Mouse (Mus musculus) midbrain, embryonic 15.5 days (tissue): ENCODE data around the gene Nckap1l. TPM values are rescaled to one million over a fixed set of nuclear protein-coding genes. Genes with fewer than 3 reads are reported as not detected.

Experiments
- ATAC-seq: fragments of 200-750 bp; cut with Nextera tagmentation; replicated peaks from 2 replicates; pipeline ENCODE4 v1.8.0; 2017; ENCODE audit warnings: moderate TSS enrichment
- H3K27ac ChIP-seq: fragments of 300-500 bp; sonication (generic); 2 replicates; pipeline ENCODE4 v1.5.1; 2015; ENCODE audit warnings: mild to moderate bottlenecking, inconsistent platforms
- H3K27me3 ChIP-seq: fragments of 300-500 bp; sonication (generic); replicated peaks from 2 replicates; pipeline ENCODE4 v1.6.1; 2015; ENCODE audit warnings: inconsistent platforms
- H3K36me3 ChIP-seq: fragments of 300-500 bp; sonication (generic); replicated peaks from 2 replicates; pipeline ENCODE4 v1.6.1; 2015; ENCODE audit warnings: inconsistent platforms
- H3K4me1 ChIP-seq: fragments of 300-500 bp; sonication (generic); 2 replicates; pipeline ENCODE4 v1.6.1; 2015; ENCODE audit warnings: inconsistent platforms
- H3K4me2 ChIP-seq: fragments of 300-500 bp; sonication (generic); 2 replicates; pipeline ENCODE4 v1.6.1; 2015; ENCODE audit warnings: inconsistent platforms, mild to moderate bottlenecking, moderate library complexity
- H3K4me3 ChIP-seq: fragments of 300-500 bp; sonication (generic); 2 replicates; pipeline ENCODE4 v1.5.1; 2015; ENCODE audit warnings: mild to moderate bottlenecking, inconsistent platforms
- H3K9ac ChIP-seq: fragments of 300-500 bp; sonication (generic); 2 replicates; pipeline ENCODE4 v1.6.1; 2015; ENCODE audit warnings: mild to moderate bottlenecking, inconsistent platforms
- H3K9me3 ChIP-seq: fragments of 300-500 bp; sonication (generic); 2 replicates; pipeline ENCODE4 v1.6.1; 2016; ENCODE audit warnings: inconsistent platforms
- WGBS: fragments of 180-500 bp; shearing (Covaris S2); methylation state at CpG from one replicate; pipeline ENCODE4 v1.1.7; 2015; ENCODE audit warnings: mixed read lengths; 5-methylcytosine and 5-hydroxymethylcytosine counted together
- polyA plus RNA-seq: library from polyadenylated mRNA; unstranded; fragments of >200 nt; fragmentation: Nextera tagmentation; extraction: Ambion mirVana; gene quantifications from 2 replicates; pipeline ENCODE4 v1.2.1, GENCODE M21; 2015

Gene Nckap1l
- polyA plus RNA-seq, 1 experiment from 2014 or later: 1.8 TPM

- Histone ChIP-seq H3K4me3 (peak overlapping the region; percentile 74), H3K4me2 (peak overlapping the region; percentile 84), H3K9ac (peak overlapping the region; percentile 62), H3K27me3 (no peaks in the 10 kb centered on the region), H3K36me3 (no peaks in the 10 kb centered on the region), H3K27ac (peak overlapping the region; percentile 84), H3K4me1 (peaks cover 44% of the 10 kb centered on the region), H3K9me3 (no peaks in the 10 kb centered on the region)
- WGBS: 0% methylated on average over 15 of the region's 15 CpGs
- ATAC-seq: peak; percentile 82
These were observed 49.6 kb downstream of the Nckap1l start for GRCm38 (mm10) chr15:103503251-103503600.

DNA sequence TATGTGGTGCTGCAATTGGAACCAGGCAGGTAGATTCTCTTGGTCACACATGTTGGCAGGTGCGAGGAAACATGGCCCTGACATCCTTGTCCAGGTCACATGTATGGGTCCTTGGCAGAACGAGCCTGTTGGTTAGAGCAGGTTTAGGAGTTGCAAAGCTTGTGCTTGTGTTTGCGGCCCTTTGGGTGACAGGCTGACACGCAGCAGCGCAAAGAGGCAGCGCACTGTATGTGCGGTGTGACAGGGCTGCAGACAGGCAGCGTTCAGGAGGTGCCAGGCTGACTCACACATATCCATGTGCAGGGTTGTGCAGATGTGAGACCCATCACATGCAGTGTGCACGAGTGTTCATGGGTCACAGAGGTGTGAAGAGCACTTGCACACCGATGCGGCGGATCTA is 50.1 kb downstream of the Nckap1l start:
- peak; percentile 72 for ATAC-seq
- Histone ChIP-seq H3K4me2 (peak overlapping the region; percentile 84), H3K9me3 (no peaks in the 10 kb centered on the region), H3K27me3 (no peaks in the 10 kb centered on the region), H3K36me3 (no peaks in the 10 kb centered on the region), H3K4me1 (peaks cover 44% of the 10 kb centered on the region), H3K27ac (peak overlapping the region; percentile 84), H3K4me3 (peak overlapping the region; percentile 74), H3K9ac (peak overlapping the region; percentile 62)
- WGBS: 33% methylated on average over 12 of the region's 12 CpGs

GRCm38 (mm10) chr15:103509317-103509716 is 55.7 kb downstream of the Nckap1l start:
- no peak for ATAC-seq
- 45% methylated on average over 3 of the region's 3 CpGs for WGBS

GRCm38 (mm10) chr15:103511652-103512051 is 58.1 kb downstream of the Nckap1l start:
- no peak for ATAC-seq
- Histone ChIP-seq H3K27ac (no peak overlapping the region), H3K4me1 (peaks cover 63% of the 10 kb centered on the region), H3K27me3 (no peaks in the 10 kb centered on the region), H3K9me3 (no peaks in the 10 kb centered on the region), H3K4me2 (no peak overlapping the region), H3K9ac (no peak overlapping the region), H3K36me3 (no peaks in the 10 kb centered on the region), H3K4me3 (no peak overlapping the region)
- whole genome bisulfite sequencing: 88% methylated on average over 1 of the region's 1 CpGs

More at GRCm38 (mm10) chr15:103509317-103509716, 55.7 kb downstream of the Nckap1l start:
- no peak overlapping the region for H3K9ac ChIP-seq
- peaks cover 57% of the 10 kb centered on the region for H3K4me1 ChIP-seq
- H3K4me2 ChIP-seq: no peak overlapping the region
- H3K36me3 ChIP-seq: no peaks in the 10 kb centered on the region
- no peaks in the 10 kb centered on the region for H3K9me3 ChIP-seq
- no peak overlapping the region for H3K4me3 ChIP-seq
- no peaks in the 10 kb centered on the region for H3K27me3 ChIP-seq
- peak overlapping the region; percentile 3; the same call in 1 of the 2 replicates for H3K27ac ChIP-seq

DNA sequence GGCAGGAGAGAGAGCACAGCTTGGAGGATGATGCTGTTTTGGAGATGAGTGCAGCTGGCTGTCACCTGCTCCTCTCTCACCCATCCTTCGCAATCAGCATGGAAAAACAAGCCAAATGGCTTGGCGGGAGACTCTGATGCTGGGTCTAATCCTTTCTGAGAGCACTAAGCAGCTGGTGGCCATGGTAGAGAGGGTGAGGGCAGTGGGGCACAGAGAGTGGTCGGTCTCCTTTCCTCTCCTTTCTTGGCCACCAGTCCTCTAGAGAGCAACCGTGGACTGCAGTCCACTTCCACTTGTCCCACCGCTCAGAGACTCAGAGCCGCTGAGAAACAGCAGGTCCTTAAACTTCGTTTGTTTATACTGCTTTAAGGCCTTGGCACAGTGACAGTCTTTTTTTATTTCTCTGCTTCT is 60.0 kb downstream of the Nckap1l start:
- H3K4me2 ChIP-seq: peak overlapping the region; percentile 55
- H3K4me3 ChIP-seq: peak overlapping the region; percentile 38; the same call in 1 of the 2 replicates
- ATAC-seq: peak; percentile 51
- H3K27me3 ChIP-seq: no peaks in the 10 kb centered on the region
- no peaks in the 10 kb centered on the region for H3K36me3 ChIP-seq
- H3K27ac ChIP-seq: peak overlapping the region; percentile 81
- no peaks in the 10 kb centered on the region for H3K9me3 ChIP-seq
- H3K9ac ChIP-seq: no peak overlapping the region
- peaks cover 62% of the 10 kb centered on the region for H3K4me1 ChIP-seq
- 5% methylated on average over 7 of the region's 7 CpGs for WGBS

GRCm38 (mm10) chr15:103514119-103514518 is 60.5 kb downstream of the Nckap1l start:
- peak overlapping the region; percentile 81 for H3K27ac ChIP-seq
- peak overlapping the region; percentile 47; the same call in 1 of the 2 replicates for H3K9ac ChIP-seq
- ATAC-seq: peak; percentile 95
- peaks cover 62% of the 10 kb centered on the region for H3K4me1 ChIP-seq
- no peaks in the 10 kb centered on the region for H3K27me3 ChIP-seq
- 2% methylated on average over 10 of the region's 10 CpGs for WGBS
- H3K9me3 ChIP-seq: no peaks in the 10 kb centered on the region
- peak overlapping the region; percentile 55 for H3K4me2 ChIP-seq
- H3K36me3 ChIP-seq: no peaks in the 10 kb centered on the region
- H3K4me3 ChIP-seq: peak overlapping the region; percentile 38

DNA sequence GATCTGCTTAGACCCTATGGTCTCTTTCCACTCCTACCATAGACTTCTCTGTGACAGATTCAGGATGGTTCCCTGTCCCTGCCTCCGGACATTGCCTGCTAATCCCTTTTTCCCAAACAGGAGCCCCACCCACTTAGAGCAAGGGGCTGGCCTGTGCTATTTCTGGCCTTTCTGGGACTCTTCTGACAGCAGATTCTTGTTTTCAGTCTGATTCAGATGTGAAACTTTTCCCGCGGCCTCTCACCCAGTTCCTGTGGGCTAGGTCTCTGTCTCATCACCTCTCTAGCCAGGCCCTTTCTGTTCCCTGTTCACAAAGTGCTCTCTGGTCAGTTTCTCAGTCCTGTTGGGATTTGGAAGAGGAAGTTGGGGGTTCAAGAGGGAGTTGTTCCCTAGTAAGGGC is 61.3 kb downstream of the Nckap1l start:
- no peak overlapping the region for H3K9ac ChIP-seq

GRCm38 (mm10) chr15:103518600-103519385 is 65.2 kb downstream of the Nckap1l start:
- H3K27ac ChIP-seq: peak overlapping the region; percentile 85
- H3K4me2 ChIP-seq: peak overlapping the region; percentile 30
- no peak overlapping the region for H3K9ac ChIP-seq
- H3K4me1 ChIP-seq: peaks cover 73% of the 10 kb centered on the region
- H3K4me3 ChIP-seq: no peak overlapping the region
- ATAC-seq: peak; percentile 45
- no peaks in the 10 kb centered on the region for H3K27me3 ChIP-seq
- H3K36me3 ChIP-seq: no peaks in the 10 kb centered on the region; the same call in 1 of the 2 replicates
- 0% methylated on average over 5 of the region's 5 CpGs for WGBS
- no peaks in the 10 kb centered on the region for H3K9me3 ChIP-seq

More for the DNA sequence above, 61.3 kb downstream of the Nckap1l start:
- Histone ChIP-seq H3K27ac (peak overlapping the region; percentile 81), H3K36me3 (no peaks in the 10 kb centered on the region), H3K4me3 (peak overlapping the region; percentile 38; the same call in 1 of the 2 replicates), H3K4me1 (peaks cover 64% of the 10 kb centered on the region), H3K9me3 (no peaks in the 10 kb centered on the region), H3K4me2 (peak overlapping the region; percentile 55), H3K27me3 (no peaks in the 10 kb centered on the region)
- WGBS: 26% methylated on average over 3 of the region's 3 CpGs
- ATAC-seq: no peak

- Histone ChIP-seq H3K27me3 (no peaks in the 10 kb centered on the region), H3K27ac (peak overlapping the region; percentile 85), H3K4me2 (peak overlapping the region; percentile 30), H3K4me3 (no peak overlapping the region), H3K36me3 (peaks cover 4% of the 10 kb centered on the region; the same call in 1 of the 2 replicates), H3K9ac (peak overlapping the region; percentile 23; the same call in 1 of the 2 replicates), H3K9me3 (no peaks in the 10 kb centered on the region), H3K4me1 (peaks cover 66% of the 10 kb centered on the region)
- 9% methylated on average over 4 of the region's 4 CpGs for WGBS
- ATAC-seq: peak; percentile 72
These were observed 66.1 kb downstream of the Nckap1l start for GRCm38 (mm10) chr15:103519386-103520378.

DNA sequence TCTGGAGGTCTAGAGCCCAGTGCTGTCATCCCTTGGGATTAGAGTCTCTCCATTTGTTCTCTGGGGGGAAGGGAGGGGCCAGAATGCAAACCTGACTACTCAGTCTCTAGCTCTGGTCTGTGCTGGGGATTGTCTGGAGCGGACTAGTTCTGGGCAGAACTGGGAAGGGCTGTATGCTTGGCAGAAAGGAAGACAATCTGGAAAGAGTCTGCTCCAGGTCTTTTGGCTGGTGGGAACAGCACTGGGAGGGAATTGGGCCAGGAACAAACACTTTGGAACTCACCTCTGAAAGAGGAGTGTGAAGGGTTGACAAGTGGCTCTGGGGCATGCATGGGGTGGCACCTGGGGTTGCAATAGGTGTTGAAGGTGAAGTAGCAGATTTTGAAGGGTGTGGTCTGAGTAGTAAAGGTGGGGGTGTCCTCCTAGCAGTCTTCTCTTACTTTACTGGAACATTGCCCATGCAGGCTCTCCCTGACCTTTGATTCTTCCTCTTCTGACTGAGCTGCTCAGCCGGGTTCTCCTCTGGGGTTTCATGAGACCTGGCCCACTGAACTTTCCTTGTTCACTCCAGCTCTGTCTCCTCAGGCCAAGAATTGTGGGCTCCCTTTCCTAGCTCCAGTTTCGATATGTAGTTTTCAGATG is 69.0 kb downstream of the Nckap1l start:
- no peak overlapping the region for H3K4me2 ChIP-seq
- WGBS: 66% methylated on average over 3 of the region's 3 CpGs
- H3K9ac ChIP-seq: no peak overlapping the region
- peaks cover 12% of the 10 kb centered on the region; the same call in 1 of the 2 replicates for H3K36me3 ChIP-seq
- no peaks in the 10 kb centered on the region for H3K27me3 ChIP-seq
- no peak overlapping the region for H3K4me3 ChIP-seq
- no peaks in the 10 kb centered on the region for H3K9me3 ChIP-seq
- ATAC-seq: no peak
- H3K4me1 ChIP-seq: peaks cover 43% of the 10 kb centered on the region
- peak overlapping the region; percentile 50 for H3K27ac ChIP-seq

DNA sequence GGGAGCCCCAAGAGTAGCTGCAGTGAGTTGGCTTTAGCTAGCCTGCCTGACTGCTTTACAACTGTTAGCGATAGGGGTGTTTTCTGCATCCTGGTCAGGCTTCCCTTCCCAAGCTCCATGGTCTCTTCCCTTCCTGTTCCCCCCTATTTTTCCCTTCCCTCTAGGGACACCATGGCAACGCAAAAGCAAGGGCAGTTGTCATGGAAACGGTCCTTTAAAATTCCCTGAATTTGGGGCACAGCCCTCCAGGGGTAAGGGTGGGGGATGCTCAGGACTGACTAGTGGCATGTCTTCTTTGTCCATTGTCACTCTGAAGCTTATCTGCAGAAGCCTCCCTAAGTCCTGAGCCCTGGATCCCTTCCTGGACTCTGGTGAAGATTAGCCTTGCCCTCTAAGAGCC is 69.6 kb downstream of the Nckap1l start:
- H3K4me1 ChIP-seq: peaks cover 39% of the 10 kb centered on the region
- H3K9me3 ChIP-seq: no peaks in the 10 kb centered on the region
- H3K36me3 ChIP-seq: peaks cover 14% of the 10 kb centered on the region; the same call in 1 of the 2 replicates
- no peak overlapping the region for H3K4me2 ChIP-seq
- H3K27ac ChIP-seq: peak overlapping the region; percentile 50; the same call in 1 of the 2 replicates
- no peaks in the 10 kb centered on the region for H3K27me3 ChIP-seq
- WGBS: 21% methylated on average over 3 of the region's 3 CpGs
- no peak overlapping the region for H3K4me3 ChIP-seq
- H3K9ac ChIP-seq: no peak overlapping the region
- ATAC-seq: no peak
